In the genomic region with DNA sequence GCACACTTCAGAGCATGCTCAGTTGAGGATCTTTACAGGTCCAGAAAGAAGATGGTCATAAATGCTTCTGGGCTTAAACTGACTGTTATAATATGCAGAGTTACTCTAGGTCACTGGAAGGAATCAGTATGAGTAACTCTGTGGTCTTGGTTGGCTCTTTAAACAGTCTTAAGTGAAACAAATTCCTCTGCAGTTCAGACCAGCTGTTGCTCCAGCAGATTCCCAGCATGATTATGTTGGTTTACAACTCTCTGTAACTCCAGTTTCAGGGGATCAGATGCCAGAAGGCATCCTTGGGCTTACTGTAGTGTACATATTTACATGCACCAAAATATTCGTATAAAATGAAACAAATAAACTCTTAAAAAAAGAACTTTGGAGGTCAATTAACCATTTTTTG, we compare ENCODE assay signal across 20 mouse cellular contexts.
"Had no signal": no experiment of that assay in that cellular context is flagged by ENCODE, and none has a peak within 500 bp of the region (broad histone marks: within the 10 kb centered on the region; RNA-seq: fewer than 3 reads in every experiment).

No protein-coding gene starts in this region.

- H3K9me3 ChIP-seq: limb, embryonic 12.5 days; liver, embryonic 13.5 days; megakaryocyte, embryonic 14.5 days; neural tube, embryonic 12.5 days; neural tube, embryonic 15.5 days had no signal

- ATAC-seq: lung, postnatal 0 days had no signal

- H3K4me3 ChIP-seq: left cerebral cortex, adult 2 months; limb, embryonic 12.5 days; liver, embryonic 13.5 days; megakaryocyte, embryonic 14.5 days; neural tube, embryonic 12.5 days; neural tube, embryonic 15.5 days had no signal

- H3K9ac ChIP-seq: limb, embryonic 12.5 days; liver, embryonic 13.5 days; neural tube, embryonic 12.5 days; neural tube, embryonic 15.5 days had no signal

- H3K4me1 ChIP-seq: limb, embryonic 12.5 days; liver, embryonic 13.5 days; megakaryocyte, embryonic 14.5 days; neural tube, embryonic 12.5 days; neural tube, embryonic 15.5 days had no signal

- H3K4me2 ChIP-seq: limb, embryonic 12.5 days; liver, embryonic 13.5 days; midbrain, embryonic 11.5 days; neural tube, embryonic 12.5 days; neural tube, embryonic 15.5 days had no signal

- H3K27me3 ChIP-seq: limb, embryonic 12.5 days; liver, embryonic 13.5 days; megakaryocyte, embryonic 14.5 days; neural tube, embryonic 12.5 days; neural tube, embryonic 15.5 days had no signal

- H3K36me3 ChIP-seq: limb, embryonic 12.5 days; liver, embryonic 13.5 days; neural tube, embryonic 12.5 days; neural tube, embryonic 15.5 days had no signal

- DNase-seq: kidney, adult 2 months; kidney, postnatal 10 days; kidney, postnatal 36 days; layer of hippocampus, postnatal 36 days; liver, embryonic 13.5 days; lung, adult 2 months; lung, postnatal 36 days; midbrain, embryonic 14.5 days; right cerebral cortex, adult 18-20 months; right cerebral cortex, postnatal 14 days; right cerebral cortex, postnatal 4 days; thymus, adult 18-20 months; thymus, postnatal 36 days had no signal

- H3K27ac ChIP-seq: left cerebral cortex, adult 2 months; limb, embryonic 12.5 days; liver, embryonic 13.5 days; neural tube, embryonic 12.5 days; neural tube, embryonic 15.5 days had no signal
